8 mouse cellular contexts compared by ENCODE assay signal in the genomic region with DNA sequence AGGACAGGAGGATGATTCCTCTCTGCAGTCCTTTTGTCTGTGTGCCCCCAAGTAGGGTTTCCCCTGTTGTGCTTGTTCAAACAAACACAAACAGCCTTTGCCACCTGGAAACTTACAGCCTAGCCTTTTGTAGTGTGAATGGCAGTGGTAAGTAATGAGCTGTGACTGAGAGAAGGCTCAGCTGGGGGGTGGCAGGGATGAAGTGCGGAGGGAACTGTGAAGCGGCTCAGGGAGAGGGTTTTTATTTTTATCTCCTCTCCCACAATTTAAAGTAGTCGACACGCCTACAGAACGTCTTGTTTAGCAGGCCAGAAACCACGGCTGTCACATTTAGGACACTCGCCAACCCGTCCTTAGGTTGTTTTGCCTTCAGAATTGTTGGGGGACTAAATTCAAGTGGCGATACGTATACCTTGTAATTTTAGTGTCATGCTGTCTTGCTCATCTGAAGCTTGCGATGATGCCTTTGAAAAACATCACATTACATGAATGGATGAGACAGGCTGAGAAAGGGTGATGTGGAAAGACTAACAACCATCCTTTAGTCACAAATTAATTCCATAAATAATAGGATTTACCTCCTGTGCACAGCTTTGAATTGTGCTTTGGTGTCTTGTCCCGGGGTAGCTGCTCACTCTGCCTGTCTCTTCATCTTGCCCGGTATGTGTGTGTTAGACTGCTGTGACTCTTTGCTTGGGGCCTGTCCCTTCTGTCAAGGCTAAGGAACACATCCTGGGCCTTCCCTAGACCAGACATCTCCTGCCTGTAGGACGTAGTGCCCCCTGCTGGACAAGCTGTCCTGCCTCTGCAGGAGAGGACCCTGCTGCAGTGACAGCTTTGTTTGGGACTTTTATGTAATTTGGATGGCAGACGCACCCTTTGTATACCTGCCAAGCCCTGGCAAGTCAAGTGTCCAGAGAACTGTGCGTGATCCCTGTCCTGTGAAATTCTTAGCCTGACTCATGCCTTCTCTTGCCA.
A peak's percentile ranks its signal among the peaks of the same experiment; 100 is the strongest.
DNase-seq lines count a peak whose midpoint lies in the region; ATAC-seq and TF ChIP-seq lines count a peak whose summit lies in the region.

No protein-coding gene starts in this region.

- no peak for TF ChIP-seq POLR2A in heart, adult 2 months (IDR thresholded peaks at IDR 0.05; ENCODE audit: insufficient read depth, low read depth, low read length)

- H3K9ac ChIP-seq in heart, adult 2 months (ENCODE audit: low read depth, low read length), result no peak overlapping the region
- H3K9ac ChIP-seq in limb, embryonic 11.5 days (ENCODE audit: low read length), result no peak overlapping the region

- H3K27me3 ChIP-seq in embryonic facial prominence, embryonic 10.5 days (replicated peaks; ENCODE audit: low read depth, poor library complexity, severe bottlenecking), result no peaks in the 10 kb centered on the region
- no peaks in the 10 kb centered on the region for H3K27me3 ChIP-seq in heart, adult 2 months (ENCODE audit: control insufficient read depth, insufficient read depth, low read length)
- H3K27me3 ChIP-seq in limb, embryonic 11.5 days (ENCODE audit: control insufficient read depth, insufficient read depth, low read length), result no peaks in the 10 kb centered on the region

- no peak overlapping the region for H3K4me3 ChIP-seq in embryonic facial prominence, embryonic 10.5 days
- H3K4me3 ChIP-seq in heart, adult 2 months, result no peak overlapping the region
- no peak overlapping the region for H3K4me3 ChIP-seq in limb, embryonic 11.5 days (ENCODE audit: low read depth, low read length)

- H3K27ac ChIP-seq in embryonic facial prominence, embryonic 10.5 days (replicated peaks), result peak overlapping the region; percentile 30
- peak overlapping the region; percentile 24 for H3K27ac ChIP-seq in heart, adult 2 months
- H3K27ac ChIP-seq in limb, embryonic 11.5 days (replicated peaks; ENCODE audit: low read depth, low read length), result no peak overlapping the region

- intact Hi-C loops in heart, adult 2 months (cut with DNase I), result loop anchor here (2.0 to 10.0 kb wide), 4 partner anchors 69 to 888 kb away; a partner anchor contains a TSS

- DNase-seq in cerebellum, adult 11 months, result peak; percentile 3
- peak; percentile 64 for DNase-seq in embryonic facial prominence, embryonic 10.5 days (ENCODE audit: low spot score)
- DNase-seq in heart, adult 2 months, result peak; percentile 81 to 84
- peak; percentile 57 to 74 for DNase-seq in kidney, adult 8-10 months
- peak; percentile 63 for DNase-seq in limb, embryonic 11.5 days (ENCODE audit: low spot score)
- DNase-seq in spleen, postnatal 36 days (ENCODE audit: low spot score in 2 of 2), result peak; percentile 75 to 79

- peak; percentile 98 for TF ChIP-seq CTCF in heart, adult 2 months (IDR thresholded peaks at IDR 0.05)

- H3K36me3 ChIP-seq in embryonic facial prominence, embryonic 10.5 days (replicated peaks), result no peaks in the 10 kb centered on the region
- peaks cover 4% of the 10 kb centered on the region for H3K36me3 ChIP-seq in heart, adult 2 months (ENCODE audit: control insufficient read depth, insufficient read depth, low read length)
- H3K36me3 ChIP-seq in limb, embryonic 11.5 days (ENCODE audit: control insufficient read depth, insufficient read depth, low read length), result no peaks in the 10 kb centered on the region

- H3K4me2 ChIP-seq in limb, embryonic 11.5 days (ENCODE audit: low read depth, severe bottlenecking), result no peak overlapping the region

- 36% methylated on average over 16 of the region's 16 CpGs for WGBS in embryonic facial prominence, embryonic 10.5 days
- WGBS in heart, adult 2 months, result 49% methylated on average over 16 of the region's 16 CpGs
- WGBS in limb, embryonic 11.5 days, result 32% methylated on average over 16 of the region's 16 CpGs

- ATAC-seq in cerebellum, adult (ENCODE audit: insufficient number of reproducible peaks, low FRiP score, low TSS enrichment), result no peak
- no peak for ATAC-seq in limb, embryonic 11.5 days (ENCODE audit: insufficient number of reproducible peaks, low FRiP score, low TSS enrichment, low read depth)
- peak; percentile 62 for ATAC-seq in monocyte, adult 5-6 weeks (replicated peaks; ENCODE audit: insufficient number of reproducible peaks, low FRiP score, low TSS enrichment, poor library complexity, severe bottlenecking)

- TF ChIP-seq EP300 in heart, adult 2 months (IDR thresholded peaks at IDR 0.05; ENCODE audit: insufficient read depth, low read depth, low read length), result peak; percentile 69; the same call in 1 of the 2 replicates

- peaks cover 28% of the 10 kb centered on the region for H3K4me1 ChIP-seq in embryonic facial prominence, embryonic 10.5 days
- H3K4me1 ChIP-seq in heart, adult 2 months (ENCODE audit: control insufficient read depth, insufficient read depth, low read length), result peaks cover 19% of the 10 kb centered on the region
- H3K4me1 ChIP-seq in limb, embryonic 11.5 days (ENCODE audit: control insufficient read depth, insufficient read depth, low read length), result 0 out of 2 replicates have a peak, but pooled peaks cover 3% of the 10 kb centered on the region

- no peaks in the 10 kb centered on the region for H3K9me3 ChIP-seq in embryonic facial prominence, embryonic 10.5 days
- H3K9me3 ChIP-seq in limb, embryonic 11.5 days (ENCODE audit: control insufficient read depth, low read length), result no peaks in the 10 kb centered on the region

- peaks cover 2% of the 10 kb centered on the region for H3K79me2 ChIP-seq in heart, adult 2 months (replicated peaks; ENCODE audit: control insufficient read depth, insufficient read depth, low read length)

Comparison
In these comparisons a context has a peak if more than half of its experiments do, and no peak if none do; other contexts are left out.
1. DNase-seq: peak in every context shown above with its lines; median percentile 82 in heart, adult 2 months; 77 in spleen, postnatal 36 days; 66 in kidney, adult 8-10 months; 64 in embryonic facial prominence, embryonic 10.5 days; 63 in limb, embryonic 11.5 days; 3 in cerebellum, adult 11 months.